Mouse (Mus musculus): ENCODE data around the gene 1700001K19Rik. TPM values are rescaled to one million over a fixed set of nuclear protein-coding genes. Genes with fewer than 3 reads are reported as not detected.
"Not testable (repeated sequence)": the region's sequence is repeated elsewhere in the genome, so short reads cannot be mapped to it uniquely, and the experiment has no call there.

Gene 1700001K19Rik
- polyA plus RNA-seq, 1 experiment from 2014 or later = not detected

GRCm38 (mm10) chr12:110703682-110704081 lies 21.3 kb upstream of the 1700001K19Rik start:
- Histone ChIP-seq H3K36me3 (no peaks in the 10 kb centered on the region), H3K9ac (no peak overlapping the region), H3K4me3 (no peak overlapping the region), H3K4me1 (peaks cover 27% of the 10 kb centered on the region), H3K9me3 (no peaks in the 10 kb centered on the region), H3K27me3 (no peaks in the 10 kb centered on the region), H3K4me2 (no peak overlapping the region), H3K27ac (no peak overlapping the region)
- WGBS = 68% methylated on average over 7 of the region's 7 CpGs
- no peak for ATAC-seq (ENCODE audit: insufficient number of reproducible peaks, insufficient read depth, low FRiP score, low TSS enrichment, low read depth)

DNA sequence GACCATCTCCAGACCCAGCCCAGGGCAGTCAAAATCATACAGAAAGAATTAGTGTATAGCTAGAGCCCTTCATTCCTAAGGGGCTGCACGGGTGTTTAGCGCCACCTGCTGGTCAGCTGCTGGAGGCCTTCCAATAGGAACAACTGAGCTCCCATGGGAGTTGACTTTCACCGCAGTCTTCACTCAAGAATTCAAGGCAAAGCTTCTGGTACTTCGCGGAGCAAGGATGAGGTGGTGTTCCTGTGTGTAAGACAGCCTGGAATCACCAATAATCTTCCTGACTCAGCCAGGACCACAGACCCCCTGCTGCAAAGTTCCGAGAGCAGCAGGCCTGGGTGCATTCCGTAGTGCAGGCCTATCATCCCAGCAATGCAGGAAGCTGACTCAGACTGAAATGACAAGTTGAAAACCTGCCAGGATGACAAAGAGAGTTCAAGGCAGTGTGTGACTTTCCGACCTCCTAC lies 20.6 kb upstream of the 1700001K19Rik start:
- WGBS = 23% methylated on average over 8 of the region's 8 CpGs
- Histone ChIP-seq H3K4me2 (no peak overlapping the region), H3K9ac (0 out of 2 replicates have a peak overlapping the region, but pooled peaks have one; percentile 21), H3K36me3 (no peaks in the 10 kb centered on the region), H3K4me3 (0 out of 2 replicates have a peak overlapping the region, but pooled peaks have one; percentile 9), H3K27ac (no peak overlapping the region), H3K9me3 (no peaks in the 10 kb centered on the region), H3K27me3 (no peaks in the 10 kb centered on the region), H3K4me1 (peaks cover 27% of the 10 kb centered on the region)
- ATAC-seq (ENCODE audit: insufficient number of reproducible peaks, insufficient read depth, low FRiP score, low TSS enrichment, low read depth) = no peak; the same call in 1 of the 2 replicates

DNA sequence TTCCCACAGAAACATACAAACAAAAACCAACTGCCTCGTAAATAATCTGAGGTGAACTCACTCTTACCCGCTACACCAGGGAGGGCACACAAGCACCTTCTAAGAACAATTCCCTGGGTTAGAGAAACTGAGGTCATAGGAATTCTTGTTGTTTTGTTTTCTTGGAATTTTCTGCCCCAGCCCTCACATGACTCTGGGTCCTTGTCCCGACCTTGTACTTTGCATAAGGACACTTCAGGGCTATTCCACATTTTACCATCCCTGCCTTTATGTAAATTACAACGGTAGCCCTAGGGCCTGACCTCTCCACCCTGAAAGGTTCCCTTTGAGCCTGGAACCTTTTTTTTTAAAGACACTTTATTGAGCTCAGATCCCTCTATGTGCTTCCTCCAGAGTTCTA lies 20.1 kb upstream of the 1700001K19Rik start, which contains the start of gene Hsp90aa1:
Gene Hsp90aa1 (minus strand): TSS at position 173 of the 400 bp plus-strand sequence.
- 0 out of 2 replicates have a peak within 1 kb of the TSS, but pooled peaks have one; percentile 9 for H3K4me3 ChIP-seq
- no peaks in the 10 kb centered on the region for H3K9me3 ChIP-seq
- no peak within 1 kb of the TSS for H3K4me2 ChIP-seq
- H3K27ac ChIP-seq = no peak within 1 kb of the TSS
- H3K36me3 ChIP-seq = no peaks in the 10 kb centered on the region
- no peak for ATAC-seq (ENCODE audit: insufficient number of reproducible peaks, insufficient read depth, low FRiP score, low TSS enrichment, low read depth)
- no peaks in the 10 kb centered on the region for H3K27me3 ChIP-seq
- 49% methylated on average over 4 of the region's 4 CpGs for WGBS
- H3K9ac ChIP-seq = 0 out of 2 replicates have a peak within 1 kb of the TSS, but pooled peaks have one; percentile 21
- peaks cover 27% of the 10 kb centered on the region for H3K4me1 ChIP-seq

- not testable (repeated sequence) for H3K27ac ChIP-seq; H3K36me3 ChIP-seq; H3K4me3 ChIP-seq; ATAC-seq (ENCODE audit: insufficient number of reproducible peaks, insufficient read depth, low FRiP score, low TSS enrichment, low read depth); H3K9me3 ChIP-seq; H3K9ac ChIP-seq; H3K27me3 ChIP-seq; H3K4me2 ChIP-seq
- 18% methylated on average over 3 of the region's 3 CpGs for WGBS
- H3K4me1 ChIP-seq = peaks cover 25% of the 10 kb centered on the region
Observed at GRCm38 (mm10) chr12:110701363-110701762, 18.9 kb upstream of the 1700001K19Rik start.

DNA sequence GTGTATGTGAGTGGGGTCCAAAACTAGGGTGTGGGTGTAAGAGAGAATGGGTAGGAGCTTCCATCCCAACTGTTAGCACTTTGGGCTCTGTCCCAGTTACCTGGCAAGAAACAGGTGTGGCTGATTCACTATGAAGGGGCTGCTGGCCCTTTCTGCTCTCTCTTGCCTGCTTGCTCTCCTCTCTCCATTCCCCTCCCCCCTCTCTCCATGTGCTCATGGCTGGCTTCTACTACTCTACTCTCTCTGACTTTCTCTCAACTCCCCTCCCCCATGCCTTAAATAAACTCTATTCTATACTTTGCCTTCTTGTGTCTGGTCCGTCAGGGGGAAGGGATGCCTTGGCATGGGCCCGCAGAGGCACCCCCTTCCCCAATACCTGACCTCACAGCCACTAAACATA lies 18.3 kb upstream of the 1700001K19Rik start:
- Histone ChIP-seq H3K4me2 (no peak overlapping the region), H3K36me3 (no peaks in the 10 kb centered on the region), H3K9ac (no peak overlapping the region), H3K4me3 (no peak overlapping the region), H3K27me3 (no peaks in the 10 kb centered on the region), H3K4me1 (peaks cover 19% of the 10 kb centered on the region), H3K9me3 (no peaks in the 10 kb centered on the region), H3K27ac (no peak overlapping the region)
- 57% methylated on average over 2 of the region's 2 CpGs for WGBS
- no peak for ATAC-seq (ENCODE audit: insufficient number of reproducible peaks, insufficient read depth, low FRiP score, low TSS enrichment, low read depth)

DNA sequence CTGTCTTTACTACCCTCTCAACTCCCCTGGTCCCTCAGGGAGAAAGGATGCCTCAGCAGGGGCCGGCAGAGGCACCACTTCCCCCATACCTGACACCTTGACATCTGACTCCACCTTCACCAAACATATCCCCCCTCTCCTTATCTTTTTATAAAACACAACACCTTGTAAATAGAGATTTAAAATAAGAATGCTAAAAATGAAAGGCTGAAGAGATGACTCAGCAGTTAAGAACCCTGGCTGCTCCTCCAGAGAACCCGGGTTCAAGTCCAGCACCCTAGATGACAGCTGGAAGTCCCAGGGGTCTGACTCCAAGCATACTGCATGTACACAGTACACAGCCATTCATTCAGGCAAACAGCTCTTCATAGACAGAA lies 16.7 kb upstream of the 1700001K19Rik start:
- H3K9ac ChIP-seq = 0 out of 2 replicates have a peak overlapping the region, but pooled peaks have one; percentile 32
- WGBS = 57% methylated on average over 2 of the region's 2 CpGs
- H3K27me3 ChIP-seq = no peaks in the 10 kb centered on the region
- H3K4me3 ChIP-seq = no peak overlapping the region
- peaks cover 7% of the 10 kb centered on the region for H3K36me3 ChIP-seq
- H3K4me2 ChIP-seq = no peak overlapping the region
- no peaks in the 10 kb centered on the region for H3K9me3 ChIP-seq
- no peak overlapping the region for H3K27ac ChIP-seq
- no peak for ATAC-seq (ENCODE audit: insufficient number of reproducible peaks, insufficient read depth, low FRiP score, low TSS enrichment, low read depth)
- H3K4me1 ChIP-seq = peaks cover 27% of the 10 kb centered on the region

DNA sequence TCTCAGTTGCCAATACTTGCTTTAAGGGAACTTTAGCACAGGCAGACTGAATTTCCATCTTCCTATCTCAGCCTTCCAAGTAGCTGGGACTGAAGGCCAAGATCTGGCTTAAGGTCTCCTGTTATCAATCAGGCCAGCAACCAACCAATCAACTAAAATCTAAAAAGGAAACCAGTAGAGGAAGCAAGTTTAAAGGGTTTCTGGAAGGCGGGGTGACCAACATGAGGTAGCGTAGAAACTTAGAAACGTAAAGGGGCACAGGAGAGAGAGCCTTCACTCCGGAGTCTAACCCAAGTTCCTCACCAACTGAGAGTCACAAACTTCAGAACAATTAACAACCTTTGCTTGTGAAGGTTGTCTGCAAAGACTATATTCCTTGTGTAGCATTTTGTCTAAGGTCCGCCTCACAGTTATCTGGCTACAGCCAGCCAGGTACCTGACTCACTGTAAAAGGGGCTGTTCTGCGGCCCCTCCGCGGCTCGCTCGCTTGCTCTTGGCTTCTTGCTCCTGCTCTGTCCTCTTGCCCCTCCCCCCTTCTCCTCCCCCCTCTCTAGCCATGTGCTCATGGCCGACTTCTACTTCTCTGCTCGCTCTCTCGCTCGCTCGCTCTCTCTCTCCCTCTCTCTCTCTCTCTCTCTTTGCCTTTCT lies 16.2 kb upstream of the 1700001K19Rik start:
- peaks cover 27% of the 10 kb centered on the region for H3K4me1 ChIP-seq
- no peak overlapping the region for H3K27ac ChIP-seq
- 0 out of 2 replicates have a peak overlapping the region, but pooled peaks have one; percentile 32 for H3K9ac ChIP-seq
- H3K4me3 ChIP-seq = no peak overlapping the region
- peaks cover 10% of the 10 kb centered on the region for H3K36me3 ChIP-seq
- ATAC-seq (ENCODE audit: insufficient number of reproducible peaks, insufficient read depth, low FRiP score, low TSS enrichment, low read depth) = no peak
- no peaks in the 10 kb centered on the region for H3K27me3 ChIP-seq
- WGBS = 42% methylated on average over 15 of the region's 15 CpGs
- H3K4me2 ChIP-seq = no peak overlapping the region; the same call in 1 of the 2 replicates
- no peaks in the 10 kb centered on the region for H3K9me3 ChIP-seq

DNA sequence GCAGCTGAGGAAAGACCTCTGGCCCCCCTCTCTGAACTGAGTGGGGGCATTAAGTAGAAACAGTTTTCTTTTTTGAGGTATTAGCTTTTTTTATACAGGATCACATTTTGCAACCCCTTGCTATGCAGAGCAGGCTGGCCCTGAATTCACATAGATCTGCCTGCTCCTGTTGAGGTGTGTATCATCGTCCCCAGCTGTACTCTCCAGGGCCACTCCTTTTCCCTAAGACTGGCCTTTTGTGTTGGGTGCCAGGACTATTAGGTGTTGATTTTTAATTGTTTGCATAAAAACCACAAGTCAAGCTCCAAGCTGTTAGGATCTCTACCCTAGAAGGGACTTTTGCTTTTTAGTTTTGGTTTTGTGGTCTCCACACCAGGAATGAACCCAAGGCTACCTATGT lies 15.7 kb upstream of the 1700001K19Rik start:
- ATAC-seq (ENCODE audit: insufficient number of reproducible peaks, insufficient read depth, low FRiP score, low TSS enrichment, low read depth) = no peak
- 89% methylated on average over 1 of the region's 1 CpGs for WGBS
- H3K4me2 ChIP-seq = no peak overlapping the region
- H3K27ac ChIP-seq = no peak overlapping the region
- H3K4me3 ChIP-seq = no peak overlapping the region
- H3K9ac ChIP-seq = 0 out of 2 replicates have a peak overlapping the region, but pooled peaks have one; percentile 11
- H3K9me3 ChIP-seq = no peaks in the 10 kb centered on the region
- no peaks in the 10 kb centered on the region for H3K27me3 ChIP-seq
- H3K36me3 ChIP-seq = peaks cover 14% of the 10 kb centered on the region
- H3K4me1 ChIP-seq = peaks cover 23% of the 10 kb centered on the region

DNA sequence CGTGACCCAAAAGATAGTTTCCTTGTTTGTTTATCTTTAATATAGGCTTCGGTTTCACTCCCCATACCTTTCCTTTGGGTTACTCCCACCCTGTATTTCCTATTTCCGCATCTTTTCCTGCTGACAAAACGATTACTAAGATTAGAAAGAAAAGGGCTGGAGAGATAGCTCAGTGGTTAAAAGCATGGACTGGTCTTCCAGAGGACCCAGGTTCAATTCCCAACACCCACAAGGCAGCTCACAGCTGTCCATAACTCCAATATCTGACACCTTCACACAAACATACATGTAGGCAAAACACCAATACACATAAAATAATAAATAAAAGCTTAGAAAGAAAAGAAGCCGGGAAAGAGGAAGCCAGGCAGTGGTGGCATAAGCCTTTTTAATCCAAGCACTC lies 15.0 kb upstream of the 1700001K19Rik start:
- no peaks in the 10 kb centered on the region for H3K27me3 ChIP-seq
- H3K4me2 ChIP-seq = no peak overlapping the region
- H3K36me3 ChIP-seq = peaks cover 18% of the 10 kb centered on the region
- H3K27ac ChIP-seq = no peak overlapping the region
- WGBS = 68% methylated on average over 5 of the region's 5 CpGs
- H3K4me3 ChIP-seq = no peak overlapping the region
- peaks cover 18% of the 10 kb centered on the region for H3K4me1 ChIP-seq
- ATAC-seq (ENCODE audit: insufficient number of reproducible peaks, insufficient read depth, low FRiP score, low TSS enrichment, low read depth) = no peak
- H3K9me3 ChIP-seq = no peaks in the 10 kb centered on the region
- no peak overlapping the region for H3K9ac ChIP-seq

- peak overlapping the region; percentile 79 for H3K9ac ChIP-seq
- no peaks in the 10 kb centered on the region for H3K9me3 ChIP-seq
- no peaks in the 10 kb centered on the region for H3K27me3 ChIP-seq
- H3K27ac ChIP-seq = peak overlapping the region; percentile 77; the same call in 1 of the 2 replicates
- no peak for ATAC-seq (ENCODE audit: insufficient number of reproducible peaks, insufficient read depth, low FRiP score, low TSS enrichment, low read depth)
- peaks cover 18% of the 10 kb centered on the region for H3K4me1 ChIP-seq
- H3K4me2 ChIP-seq = peak overlapping the region; percentile 63
- 48% methylated on average over 9 of the region's 9 CpGs for WGBS
- H3K36me3 ChIP-seq = peaks cover 18% of the 10 kb centered on the region
- peak overlapping the region; percentile 100 for H3K4me3 ChIP-seq
Observed at GRCm38 (mm10) chr12:110696975-110697400, 14.6 kb upstream of the 1700001K19Rik start.

DNA sequence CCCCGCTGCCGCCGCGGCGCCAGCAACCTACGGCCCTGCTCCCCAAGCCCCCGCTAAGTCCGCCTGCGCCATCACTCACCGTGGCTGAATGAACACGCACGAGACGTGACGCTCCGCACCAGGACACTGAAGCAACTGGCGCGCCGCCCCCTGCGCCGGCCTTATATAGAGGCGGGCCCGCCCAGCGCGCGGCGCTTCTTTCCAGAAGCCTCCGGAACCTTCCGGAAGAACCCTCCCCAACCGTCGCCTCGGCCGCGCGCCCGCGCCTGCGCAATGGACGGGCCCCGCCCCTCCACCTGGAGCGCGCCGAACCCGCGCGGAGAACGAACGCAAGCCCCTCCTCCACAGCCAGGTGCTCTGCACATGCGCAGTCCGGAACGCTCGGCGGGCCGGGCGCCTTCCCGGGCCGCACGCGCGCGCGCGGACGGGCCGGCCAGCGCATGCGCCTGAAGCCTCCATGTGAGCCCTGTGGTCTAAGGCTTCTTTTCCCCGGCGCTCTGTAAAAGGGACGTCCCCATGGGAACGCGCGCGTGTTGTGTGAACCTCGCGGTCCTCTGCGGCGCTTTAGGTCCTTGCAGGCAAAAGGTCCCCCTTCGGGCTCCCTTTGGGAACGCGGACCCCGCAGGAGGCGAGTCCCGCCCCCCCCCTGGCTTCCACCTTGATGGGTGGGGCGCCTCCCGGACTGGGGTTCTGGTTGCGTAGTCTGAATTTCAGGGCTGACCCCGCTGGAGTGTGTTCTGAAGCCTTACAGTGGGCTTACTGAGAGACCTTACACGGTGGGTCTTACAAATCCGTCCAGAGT lies 14.0 kb upstream of the 1700001K19Rik start:
- Histone ChIP-seq H3K4me3 (peak overlapping the region; percentile 100), H3K4me1 (peaks cover 18% of the 10 kb centered on the region), H3K9ac (peak overlapping the region; percentile 99), H3K27me3 (no peaks in the 10 kb centered on the region), H3K9me3 (no peaks in the 10 kb centered on the region), H3K36me3 (peaks cover 23% of the 10 kb centered on the region), H3K4me2 (peak overlapping the region; percentile 63), H3K27ac (peak overlapping the region; percentile 94)
- ATAC-seq (ENCODE audit: insufficient number of reproducible peaks, insufficient read depth, low FRiP score, low TSS enrichment, low read depth) = peak; percentile 96
- under 1% methylated on average over 89 of the region's 89 CpGs for WGBS
